Mouse (Mus musculus) kidney, postnatal 10 days (tissue): ENCODE results near the gene Hoxa5.

Source experiments
- DNase-seq: peaks from one replicate; pipeline ENCODE4 v3.0.0; 2021; ENCODE audit warnings: mixed read lengths

Hoxa5 gene

DNA sequence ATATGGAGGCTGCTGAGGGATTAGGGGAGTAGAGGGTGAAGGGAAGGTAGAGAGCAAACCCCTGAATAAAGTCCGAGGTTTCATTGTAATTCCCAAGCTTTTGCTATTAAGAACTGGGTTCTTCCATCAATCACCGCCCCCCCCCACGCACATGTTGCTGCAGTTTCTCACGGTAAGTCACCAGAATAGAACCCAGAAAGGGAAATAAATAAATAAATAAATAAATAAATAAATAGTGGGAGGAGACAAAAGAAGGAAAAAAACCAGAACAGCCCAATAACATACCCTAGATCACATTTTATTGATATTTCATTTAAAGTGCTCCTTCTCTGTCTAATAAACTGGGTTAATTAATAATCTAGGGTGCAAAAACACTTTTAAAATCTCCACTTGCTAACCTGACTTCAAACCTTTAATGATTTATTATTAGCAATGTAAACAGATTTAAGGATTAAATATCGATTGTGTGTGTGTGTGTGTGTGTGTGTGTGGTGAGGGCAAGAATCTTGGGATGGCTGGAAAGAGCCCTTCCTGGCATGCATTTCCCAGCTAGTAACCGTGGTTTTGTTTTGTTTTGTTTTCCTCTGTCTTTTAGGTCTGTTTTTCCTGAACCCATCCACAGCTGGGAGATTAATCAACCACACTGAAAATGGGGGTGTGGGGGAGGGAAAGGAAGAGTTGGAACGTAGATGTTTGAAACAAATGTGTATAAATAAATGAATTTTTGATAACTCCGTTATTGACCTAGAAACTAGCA is 42.9 kb downstream of the Hoxa5 start:
- DNase-seq = peak; percentile 57

- peak; percentile 85 for DNase-seq
Measured at GRCm38 (mm10) chr6:52160511-52161335, 43.7 kb downstream of the Hoxa5 start.

DNA sequence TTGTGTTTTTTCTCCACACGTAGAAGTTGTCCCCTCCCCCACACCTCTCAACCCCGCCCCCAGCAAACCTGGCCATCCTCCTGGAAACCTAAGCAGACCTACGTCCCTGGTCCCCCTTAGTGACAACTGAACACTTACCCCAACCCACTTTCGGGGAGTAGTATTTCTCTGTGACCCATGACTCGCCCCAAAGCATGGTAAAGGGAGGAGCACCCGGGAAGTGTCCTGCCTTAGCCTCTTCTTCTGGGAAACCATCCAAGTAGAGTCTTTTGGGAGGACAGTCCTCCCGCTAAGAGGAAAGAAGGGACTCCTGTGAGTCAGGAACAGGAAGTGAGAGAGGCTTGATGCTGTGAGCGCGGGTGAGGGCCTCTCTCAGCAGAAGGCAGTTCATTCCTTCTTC is 44.4 kb downstream of the Hoxa5 start:
- peak; percentile 58 for DNase-seq

DNA sequence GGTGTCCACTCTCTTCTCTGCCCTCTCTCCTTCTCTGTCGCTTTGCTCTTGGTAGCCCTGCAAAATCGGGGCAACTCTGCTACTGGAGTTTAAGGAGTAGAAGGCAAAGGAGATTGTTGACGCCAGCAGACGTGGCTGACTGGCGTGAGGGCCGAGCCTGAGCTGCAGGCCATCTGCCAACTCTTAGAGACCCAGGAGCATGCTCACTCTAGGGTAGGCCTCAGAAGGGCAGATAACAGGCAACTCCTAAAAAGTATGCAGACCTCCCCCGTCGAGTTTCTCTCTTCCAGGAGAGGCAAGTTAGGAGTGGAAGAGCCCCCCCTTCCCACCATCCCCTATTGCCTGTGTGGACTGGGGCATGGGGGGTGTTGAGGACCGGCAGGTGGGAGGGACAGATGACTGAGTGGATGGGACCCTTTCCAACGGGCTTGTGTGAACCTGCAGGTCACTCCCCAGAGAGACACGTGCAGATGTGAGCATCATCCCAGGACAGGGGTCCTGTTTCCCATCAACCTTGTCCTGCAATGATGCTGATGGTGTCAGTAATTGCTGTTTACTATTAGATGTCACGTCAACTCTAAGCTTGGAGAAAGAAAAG is 45.1 kb downstream of the Hoxa5 start:
- DNase-seq = peak; percentile 69

- peak; percentile 91 for DNase-seq
Measured at GRCm38 (mm10) chr6:52158276-52159051, 45.9 kb downstream of the Hoxa5 start, which contains the start of gene Hoxa1. TSS of gene Hoxa1 (minus strand) at chr6:52158317.

DNA sequence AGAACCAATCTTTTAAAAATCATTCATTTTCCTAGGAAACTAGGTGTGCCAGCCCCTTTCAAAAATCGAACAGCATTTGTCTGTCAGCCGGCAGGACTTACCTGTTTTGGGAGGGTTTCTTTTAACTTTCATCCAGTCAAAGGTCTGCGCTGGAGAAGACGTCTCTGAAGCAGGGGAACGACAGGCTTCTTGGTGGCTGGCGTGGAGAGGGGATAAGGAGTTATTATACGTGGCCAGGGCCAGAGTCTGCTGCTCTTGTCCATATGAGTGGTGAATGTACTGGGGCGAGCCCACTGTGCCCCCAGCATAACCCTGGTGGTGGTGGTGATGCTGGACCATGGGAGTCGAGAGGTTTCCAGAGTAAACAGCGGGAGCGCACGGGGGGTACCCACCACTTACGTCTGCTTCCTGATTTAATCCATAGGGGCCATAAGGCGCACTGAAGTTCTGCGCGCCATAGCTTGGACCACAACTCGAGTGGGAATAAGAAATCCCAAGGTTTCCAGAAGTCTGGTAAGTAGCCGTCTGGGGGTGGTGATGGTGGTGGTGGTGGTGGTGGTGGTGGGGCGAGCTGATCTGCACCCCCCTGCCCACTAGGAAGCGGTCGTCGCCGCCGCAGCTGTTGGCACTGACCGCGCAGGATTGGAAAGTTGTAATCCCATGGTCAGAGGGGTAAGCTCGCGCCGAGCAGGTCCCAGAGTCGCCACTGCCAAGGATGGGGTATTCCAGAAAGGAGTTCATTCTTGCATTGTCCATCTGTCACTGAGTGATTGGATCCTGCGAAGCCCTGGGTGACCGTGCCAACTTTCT is 46.7 kb downstream of the Hoxa5 start:
- peak; percentile 14 for DNase-seq

GRCm38 (mm10) chr6:52156551-52157200 is 47.7 kb downstream of the Hoxa5 start:
- DNase-seq = no peak

DNA sequence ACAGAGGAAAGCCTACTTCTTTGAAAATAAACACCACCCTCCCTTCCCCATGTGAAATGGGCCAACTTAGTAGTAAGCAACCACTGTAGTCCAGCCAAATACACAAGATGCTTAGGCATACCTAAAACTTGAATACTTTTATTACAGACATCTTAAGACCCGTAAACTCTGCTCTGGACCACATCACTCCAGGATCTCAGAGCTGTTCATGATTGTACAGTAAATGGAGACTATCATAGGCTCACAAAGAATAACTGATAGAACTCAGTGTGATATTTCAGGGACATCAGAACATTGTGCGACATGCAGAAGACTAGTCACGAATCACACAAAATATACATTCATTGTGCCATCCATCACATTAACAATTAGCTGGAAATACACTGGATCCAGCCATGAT is 48.9 kb downstream of the Hoxa5 start:
- DNase-seq = no peak

GRCm38 (mm10) chr6:52154044-52154443 is 50.3 kb downstream of the Hoxa5 start:
- no peak for DNase-seq

DNA sequence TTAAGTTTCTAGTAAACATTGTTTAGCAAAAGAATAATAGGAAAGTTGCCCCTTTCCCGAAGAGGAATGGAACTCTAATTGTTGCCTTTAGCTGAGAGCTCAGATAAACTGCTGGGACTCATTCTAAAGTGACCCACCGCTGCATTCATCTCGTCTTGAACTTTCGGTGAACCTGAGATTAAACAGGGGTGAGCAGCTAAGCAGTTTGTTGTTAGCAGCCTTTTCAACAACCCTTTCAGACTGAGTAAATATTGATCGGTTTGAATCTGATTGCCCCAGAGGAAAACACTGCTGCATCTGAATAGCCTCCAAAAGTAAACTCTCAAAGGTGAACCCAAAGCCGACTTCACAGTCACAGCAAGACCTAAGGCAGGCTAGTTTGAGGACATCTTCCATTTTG is 51.1 kb downstream of the Hoxa5 start:
- no peak for DNase-seq

DNA sequence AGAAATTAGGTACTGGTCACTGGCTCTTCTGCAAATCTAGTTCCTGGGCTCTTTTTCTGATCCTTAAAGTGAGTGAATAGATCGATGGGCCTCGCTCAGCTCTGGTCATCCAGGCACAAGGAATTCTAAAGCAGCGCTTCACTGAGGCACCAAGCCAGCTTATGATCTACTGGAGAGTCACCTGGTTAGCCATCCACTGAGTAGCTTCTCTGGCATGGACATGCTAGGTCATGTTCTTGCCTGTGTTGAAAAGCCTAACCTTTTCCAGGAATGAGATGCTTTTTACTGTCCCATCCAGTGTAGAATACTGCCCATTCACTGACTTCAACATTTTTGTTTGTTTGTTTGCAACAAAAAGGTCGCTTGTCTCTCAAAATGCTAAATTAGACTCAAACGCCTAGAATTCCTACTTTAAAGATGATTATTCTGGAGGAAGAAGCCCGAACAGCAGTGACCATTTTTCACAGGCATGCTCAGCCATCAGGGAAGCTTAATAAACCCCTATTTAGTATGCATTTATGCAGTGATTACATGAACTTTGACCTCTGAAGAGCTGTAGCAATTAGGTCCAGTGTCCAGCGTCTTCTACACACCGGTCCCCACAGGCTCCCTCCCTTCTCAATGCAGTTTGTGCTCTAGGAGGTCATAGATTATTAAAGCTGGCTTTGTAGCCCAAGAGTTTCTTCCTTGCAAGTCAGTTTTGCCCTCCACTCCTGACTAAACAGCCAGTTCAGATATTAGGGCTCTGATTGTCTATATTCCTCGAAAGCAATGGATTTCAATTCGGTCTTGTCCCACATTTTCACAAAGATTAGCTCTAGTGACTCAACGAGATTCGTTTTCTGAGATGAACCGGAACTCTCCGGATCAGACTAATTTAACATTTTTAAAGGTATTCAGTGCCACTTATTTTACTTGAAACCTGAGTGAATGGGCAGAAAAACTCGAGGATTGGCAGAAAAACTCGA is 51.9 kb downstream of the Hoxa5 start:
- DNase-seq = no peak
